Mouse (Mus musculus) left cerebral cortex, adult 2 months (tissue): ENCODE results near the gene G430095P16Rik. TPM values are rescaled to one million over a fixed set of nuclear protein-coding genes. Genes with fewer than 3 reads are reported as not detected.

Experiments
- DNase-seq, 2 experiments: peaks; one replicate each; pipeline ENCODE4 v3.0.0; 2021 to 2022; ENCODE audit warnings: low spot score in 2 of 2, mixed read lengths in 1 of 2; ENCODE audit errors: extremely low spot score in 1 of 2
- H3K27ac ChIP-seq: fragments of 200-600 bp; 2 replicates; pipeline ENCODE4 v1.8.1; 2022
- H3K4me3 ChIP-seq: fragments of 200-600 bp; 2 replicates; pipeline ENCODE4 v1.8.1; 2022
- CTCF ChIP-seq: fragments of 200-600 bp; IDR thresholded peaks from 2 replicates; pipeline ENCODE4 v1.8.1; 2022; ENCODE audit warnings: antibody characterized with exemption, mild to moderate bottlenecking, moderate library complexity
- intact Hi-C: fragments of 180-260 bp; cut with DNase I; formaldehyde crosslinking; loops from one replicate; pipeline ENCODE4 v1.15.1; 2025
- total RNA-seq, 2 experiments: library from RNA; stranded (reverse); gene quantifications; 2 replicates each; pipeline ENCODE4 v1.2.3; 2021

Gene G430095P16Rik
- total RNA-seq, 2 experiments from 2014 or later = not detected

DNA sequence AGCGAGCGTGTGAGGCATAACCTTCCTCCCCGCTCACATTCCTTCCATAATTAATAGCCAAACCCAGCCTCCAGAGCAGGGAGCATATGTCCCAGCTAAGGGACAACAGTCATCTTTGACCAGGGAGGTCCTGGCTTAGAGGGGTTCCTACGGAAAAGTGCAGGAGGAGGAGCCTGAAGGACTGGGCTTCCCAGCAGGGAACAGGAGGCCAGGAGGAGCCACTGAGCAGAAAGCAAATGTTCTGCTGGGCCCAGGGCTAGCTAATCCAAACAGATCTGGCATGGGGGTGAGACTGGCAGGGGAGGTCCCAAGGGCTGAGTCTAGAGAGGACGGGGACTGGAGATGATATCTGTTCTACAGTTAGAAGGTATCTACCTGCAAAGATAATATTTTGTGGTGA lies 34.7 kb downstream of the G430095P16Rik start:
- intact Hi-C loops = no loop called here
- H3K27ac ChIP-seq = peak overlapping the region; percentile 76
- DNase-seq = no peak
- H3K4me3 ChIP-seq = no peak overlapping the region
- peak; percentile 1 for TF ChIP-seq CTCF

DNA sequence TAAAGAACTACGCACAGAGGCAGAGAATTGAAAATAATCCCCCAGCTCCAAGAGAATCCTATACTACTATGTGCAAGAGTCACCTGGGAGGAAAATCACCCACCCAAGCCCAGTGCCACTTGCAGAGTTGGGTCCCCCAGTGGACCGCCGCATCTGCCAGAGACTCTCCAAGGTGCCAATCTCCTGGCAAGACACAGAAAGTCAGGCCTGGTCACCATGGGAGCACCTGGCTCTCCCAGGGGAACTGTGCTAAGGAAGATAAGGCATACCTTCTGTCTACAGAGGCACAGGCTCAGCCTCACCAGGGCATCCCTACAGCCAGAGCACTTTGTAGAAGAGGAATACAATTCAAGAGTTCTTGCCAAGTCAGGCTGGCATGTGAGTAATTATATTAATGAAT lies 35.5 kb downstream of the G430095P16Rik start:
- DNase-seq = no peak
- H3K4me3 ChIP-seq = no peak overlapping the region
- intact Hi-C loops = no loop called here
- no peak for TF ChIP-seq CTCF
- peak overlapping the region; percentile 76; the same call in 1 of the 2 replicates for H3K27ac ChIP-seq

DNA sequence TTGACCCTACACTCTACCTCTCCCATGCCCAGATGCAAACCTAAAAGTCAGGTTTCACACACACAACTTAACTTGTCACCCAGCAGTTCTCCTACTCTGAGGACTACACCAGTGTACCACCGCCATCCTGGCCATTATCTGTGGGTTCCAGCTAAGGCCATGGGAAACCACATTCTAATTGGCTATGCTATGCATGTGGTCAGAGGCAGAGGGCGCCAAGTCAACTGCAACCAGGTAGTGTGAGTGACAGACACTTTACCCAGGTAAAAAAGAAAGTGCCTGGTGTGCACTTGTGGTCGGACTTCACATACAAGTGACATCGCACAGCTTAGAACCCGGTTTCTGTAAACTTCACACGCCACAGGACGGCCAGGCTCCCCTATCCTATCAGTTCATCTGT lies 36.3 kb downstream of the G430095P16Rik start:
- DNase-seq = no peak
- Histone ChIP-seq H3K4me3 (no peak overlapping the region), H3K27ac (peak overlapping the region; percentile 88; the same call in 1 of the 2 replicates)
- intact Hi-C loops = no loop called here
- peak; percentile 42 for TF ChIP-seq CTCF

DNA sequence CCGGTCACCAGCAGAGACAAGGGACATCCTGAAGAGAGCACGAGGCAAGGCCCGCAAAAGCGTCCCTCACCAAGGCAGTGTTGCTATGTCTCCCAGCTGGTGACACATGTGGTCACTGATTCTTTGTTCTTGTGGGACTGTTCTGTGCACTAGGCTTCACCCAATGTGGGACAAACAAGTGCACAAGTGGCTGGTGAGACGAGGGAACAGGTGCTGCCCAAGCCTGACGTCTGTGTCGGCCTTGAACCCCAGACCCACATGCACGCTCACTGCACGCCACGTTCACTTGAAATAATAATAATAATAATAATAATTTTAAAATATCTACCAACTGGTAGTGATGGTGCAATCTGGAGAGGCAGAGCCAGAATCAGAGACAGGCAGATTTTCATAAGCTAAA lies 36.9 kb downstream of the G430095P16Rik start:
- intact Hi-C loops = no loop called here
- no peak for TF ChIP-seq CTCF
- Histone ChIP-seq H3K27ac (peak overlapping the region; percentile 88), H3K4me3 (no peak overlapping the region)
- no peak for DNase-seq

DNA sequence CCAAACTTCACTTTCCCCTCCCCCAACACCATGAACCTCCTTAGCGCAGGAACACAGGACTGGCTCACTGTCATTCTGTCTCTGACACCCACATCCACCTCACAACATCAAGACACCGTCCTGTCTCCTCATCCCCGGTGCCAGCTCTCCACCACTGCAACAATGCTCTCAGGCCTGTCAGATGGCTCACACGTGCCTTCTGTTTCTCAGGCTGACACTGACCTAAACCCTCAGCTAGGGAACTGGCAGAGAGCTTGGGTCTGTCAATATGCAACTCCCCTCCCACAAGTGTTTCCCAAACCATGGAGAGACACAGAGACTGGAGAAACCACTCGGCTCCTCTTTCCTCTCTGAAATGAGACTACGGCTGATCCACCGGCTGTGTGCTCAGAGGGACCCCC lies 37.6 kb downstream of the G430095P16Rik start:
- intact Hi-C loops = no loop called here
- Histone ChIP-seq H3K27ac (peak overlapping the region; percentile 88), H3K4me3 (peak overlapping the region; percentile 14; the same call in 1 of the 2 replicates)
- DNase-seq = no peak
- no peak for TF ChIP-seq CTCF

GRCm38 (mm10) chr8:84760901-84761300 lies 38.1 kb downstream of the G430095P16Rik start:
- intact Hi-C loops = no loop called here
- Histone ChIP-seq H3K27ac (peak overlapping the region; percentile 88), H3K4me3 (no peak overlapping the region)

DNA sequence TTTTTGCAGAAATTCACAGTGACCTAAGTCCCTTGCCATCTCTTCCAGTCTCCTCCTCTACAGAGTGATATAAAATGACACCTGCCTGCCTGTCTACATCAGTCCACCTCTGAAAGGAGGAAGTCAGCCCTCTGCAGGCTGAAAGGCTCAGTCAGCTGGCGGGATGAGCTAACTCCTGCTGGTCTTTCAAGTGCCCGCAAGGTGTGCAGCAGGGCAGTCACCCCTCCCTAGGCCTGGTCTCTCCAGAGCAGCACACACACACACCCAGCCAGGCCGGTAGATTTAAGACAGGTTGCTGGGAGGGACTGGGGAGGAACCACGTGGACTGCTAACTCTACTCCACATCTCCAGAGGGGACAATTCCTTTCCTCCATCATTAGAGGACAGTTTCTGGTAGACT lies 41.3 kb downstream of the G430095P16Rik start:
- intact Hi-C loops = no loop called here
- Histone ChIP-seq H3K27ac (peak overlapping the region; percentile 94), H3K4me3 (no peak overlapping the region)
- no peak; the same call in none of the 2 replicates for TF ChIP-seq CTCF
- no peak for DNase-seq

More at GRCm38 (mm10) chr8:84760901-84761300, 38.1 kb downstream of the G430095P16Rik start:
- no peak for DNase-seq
- no peak for TF ChIP-seq CTCF

DNA sequence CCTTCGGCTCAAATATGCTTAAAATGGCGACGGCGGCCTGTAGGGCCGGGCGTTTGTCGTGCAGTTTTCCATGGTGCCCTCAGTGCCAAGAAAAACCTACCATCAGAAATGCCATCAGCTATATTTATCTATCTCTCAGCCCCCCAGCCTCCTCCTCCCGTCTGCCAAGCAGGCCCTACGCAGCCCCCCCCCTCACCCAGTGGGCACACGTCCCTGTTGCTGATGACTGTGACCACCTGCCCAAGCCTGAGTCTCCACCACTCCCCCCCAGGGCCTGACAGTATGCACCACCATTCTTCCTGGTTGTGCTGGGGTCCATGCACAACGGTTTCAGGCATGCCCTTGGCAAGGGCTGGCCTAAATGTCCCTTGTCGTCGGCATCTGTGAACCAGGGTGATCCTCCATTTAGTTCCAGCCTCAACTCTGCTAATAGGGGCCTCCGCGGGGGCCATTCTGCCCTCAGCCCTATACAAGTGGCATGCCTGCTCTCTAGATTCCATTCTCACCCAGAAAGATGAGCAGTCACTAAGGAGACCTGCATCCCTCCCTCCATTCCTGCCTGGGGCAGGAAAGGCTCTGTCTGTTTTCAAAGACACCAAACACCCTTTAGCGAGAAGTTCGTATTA lies 42.2 kb downstream of the G430095P16Rik start:
- TF ChIP-seq CTCF = no peak
- Histone ChIP-seq H3K4me3 (peak overlapping the region; percentile 63), H3K27ac (peak overlapping the region; percentile 94)
- DNase-seq = no peak
- intact Hi-C loops = no loop called here

- H3K27ac ChIP-seq = peak overlapping the region; percentile 94
- peak in 1 of 2 experiments; percentile 48 for DNase-seq
- no peak for TF ChIP-seq CTCF
- peak overlapping the region; percentile 63 for H3K4me3 ChIP-seq
- intact Hi-C loops = no loop called here
Measured at GRCm38 (mm10) chr8:84765629-84766028, 42.8 kb downstream of the G430095P16Rik start.

- peak overlapping the region; percentile 63 for H3K4me3 ChIP-seq
- H3K27ac ChIP-seq = peak overlapping the region; percentile 94
- intact Hi-C loops = no loop called here
- no peak for DNase-seq
- TF ChIP-seq CTCF = no peak
Measured at GRCm38 (mm10) chr8:84766422-84766821, 43.6 kb downstream of the G430095P16Rik start.

- intact Hi-C loops = no loop called here
- no peak for TF ChIP-seq CTCF
- peak overlapping the region; percentile 63 for H3K4me3 ChIP-seq
- no peak for DNase-seq
- peak overlapping the region; percentile 94 for H3K27ac ChIP-seq
Measured at GRCm38 (mm10) chr8:84767221-84767620, 44.4 kb downstream of the G430095P16Rik start.

GRCm38 (mm10) chr8:84768343-84769095 lies 45.7 kb downstream of the G430095P16Rik start:
- intact Hi-C loops = no loop called here
- Histone ChIP-seq H3K4me3 (peak overlapping the region; percentile 63), H3K27ac (peak overlapping the region; percentile 94)
- no peak for DNase-seq
- TF ChIP-seq CTCF = no peak
